ENCODE assay signal across 8 mouse cellular contexts in the genomic region with DNA sequence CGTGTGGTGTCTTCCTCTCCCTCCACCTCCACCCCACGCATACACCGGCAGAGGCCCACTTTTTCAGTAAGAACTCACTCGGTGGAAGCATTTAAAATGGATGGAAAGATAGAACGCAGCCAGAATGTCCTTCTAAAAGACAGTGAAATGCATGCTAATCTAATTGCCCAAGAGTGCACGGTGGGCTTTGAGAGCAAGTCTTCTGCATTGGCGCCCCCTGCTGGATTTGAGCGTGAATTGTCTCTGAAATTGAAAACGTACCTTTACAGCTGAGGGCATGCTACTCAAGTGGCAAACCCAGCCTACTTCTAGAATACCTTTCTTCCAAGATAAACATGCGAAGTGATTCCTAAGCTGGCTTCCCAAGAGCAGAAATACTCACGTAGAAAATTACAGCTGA.
DNase-seq lines count a peak whose midpoint lies in the region; ATAC-seq lines count a peak whose summit lies in the region.

No protein-coding gene starts in this region.

- H3K4me3 ChIP-seq in intestine, embryonic 14.5 days (ENCODE audit: low read depth, low read length): no peak overlapping the region

- peak; percentile 43 for DNase-seq in adrenal gland, adult 2 months
- peak; percentile 87 to 91 for DNase-seq in cerebellum, postnatal 25 days
- DNase-seq in gastrocnemius, adult 18-20 months (ENCODE audit: low spot score): peak; percentile 28
- DNase-seq in intestine, embryonic 14.5 days (ENCODE audit: low spot score): peak; percentile 91
- peak; percentile 60 to 76 for DNase-seq in left cerebral cortex, adult 8-10 months (ENCODE audit: low spot score in 2 of 2)
- DNase-seq in right cerebral cortex, postnatal 4 days: peak; percentile 90

- no peak overlapping the region for H3K27ac ChIP-seq in intestine, embryonic 14.5 days (ENCODE audit: low read depth)

- no peaks in the 10 kb centered on the region for H3K9me3 ChIP-seq in intestine, embryonic 14.5 days (ENCODE audit: control insufficient read depth, low read length)

- peak; percentile 81; the same call in 1 of the 2 replicates for ATAC-seq in intestine, embryonic 14.5 days (replicated peaks; ENCODE audit: low FRiP score, low TSS enrichment, low read depth)
- ATAC-seq in megakaryocyte-erythroid progenitor cell, adult 5-6 weeks (replicated peaks; ENCODE audit: low FRiP score, low TSS enrichment, poor library complexity, severe bottlenecking): peak; percentile 86
- ATAC-seq in inflammation-experienced regulatory T-cells, adult 6 months: no peak

- 18% methylated on average over 11 of the region's 11 CpGs for WGBS in intestine, embryonic 14.5 days

- no peaks in the 10 kb centered on the region for H3K4me1 ChIP-seq in intestine, embryonic 14.5 days (replicated peaks; ENCODE audit: control insufficient read depth, insufficient read depth, low read length)

- no peak overlapping the region for H3K9ac ChIP-seq in intestine, embryonic 14.5 days (ENCODE audit: low read length)

- no peak overlapping the region for H3K4me2 ChIP-seq in intestine, embryonic 14.5 days (ENCODE audit: low read length)

- no peaks in the 10 kb centered on the region for H3K36me3 ChIP-seq in intestine, embryonic 14.5 days (ENCODE audit: control insufficient read depth, insufficient read depth, low read length)

- no peaks in the 10 kb centered on the region for H3K27me3 ChIP-seq in intestine, embryonic 14.5 days (replicated peaks; ENCODE audit: control insufficient read depth, insufficient read depth, low read length)

Comparison
In these comparisons a context has a peak if more than half of its experiments do, and no peak if none do; other contexts are left out.
1. DNase-seq: peak in every context shown above with its lines; median percentile 91 in intestine, embryonic 14.5 days; 90 in right cerebral cortex, postnatal 4 days; 89 in cerebellum, postnatal 25 days; 68 in left cerebral cortex, adult 8-10 months; 43 in adrenal gland, adult 2 months; 28 in gastrocnemius, adult 18-20 months.